Mouse (Mus musculus): ENCODE measurements around the gene Rtp2.
A peak's percentile ranks its signal among the peaks of the same experiment; 100 is the strongest.
"Not testable (repeated sequence)": the region's sequence is repeated elsewhere in the genome, so short reads cannot be mapped to it uniquely, and the experiment has no call there.

Rtp2 gene

GRCm38 (mm10) chr16:23947654-23948053, 15.5 kb upstream of the Rtp2 start:
- DNase-seq, result no peak

GRCm38 (mm10) chr16:23944801-23945200, 12.6 kb upstream of the Rtp2 start:
- DNase-seq, result no peak

- no peak for DNase-seq
Observed at GRCm38 (mm10) chr16:23934397-23934796, 2.2 kb upstream of the Rtp2 start.

GRCm38 (mm10) chr16:23931275-23931674, 919 bp downstream of the Rtp2 start:
- no peak for DNase-seq

GRCm38 (mm10) chr16:23930426-23931073, 1.6 kb downstream of the Rtp2 start:
- no peak for DNase-seq

GRCm38 (mm10) chr16:23927301-23928114, 4.7 kb downstream of the Rtp2 start:
- DNase-seq, result no peak

- no peak for DNase-seq
Observed at GRCm38 (mm10) chr16:23922906-23923305, 9.3 kb downstream of the Rtp2 start.

- no peak for DNase-seq
Observed at GRCm38 (mm10) chr16:23921697-23922096, 10.5 kb downstream of the Rtp2 start.

- DNase-seq, result no peak
Observed at GRCm38 (mm10) chr16:23919418-23919817, 12.8 kb downstream of the Rtp2 start.

- DNase-seq, result no peak
Observed at GRCm38 (mm10) chr16:23913401-23913800, 18.8 kb downstream of the Rtp2 start.

- DNase-seq, result no peak
Observed at GRCm38 (mm10) chr16:23912741-23913140, 19.5 kb downstream of the Rtp2 start.

GRCm38 (mm10) chr16:23909015-23909354, 23.2 kb downstream of the Rtp2 start:
- DNase-seq, result not testable (repeated sequence)

- not testable (repeated sequence) for DNase-seq
Observed at GRCm38 (mm10) chr16:23908076-23909014, 23.8 kb downstream of the Rtp2 start.

- DNase-seq, result not testable (repeated sequence)
Observed at GRCm38 (mm10) chr16:23906586-23906985, 25.6 kb downstream of the Rtp2 start.

GRCm38 (mm10) chr16:23901411-23901810, 30.8 kb downstream of the Rtp2 start:
- DNase-seq, result no peak

GRCm38 (mm10) chr16:23900061-23900460, 32.1 kb downstream of the Rtp2 start:
- no peak for DNase-seq

GRCm38 (mm10) chr16:23898840-23899239, 33.4 kb downstream of the Rtp2 start:
- peak; percentile 90 for DNase-seq

GRCm38 (mm10) chr16:23897984-23898586, 34.1 kb downstream of the Rtp2 start:
- peak; percentile 78 for DNase-seq

GRCm38 (mm10) chr16:23897486-23897885, 34.7 kb downstream of the Rtp2 start:
- DNase-seq, result no peak

- no peak for DNase-seq
Observed at GRCm38 (mm10) chr16:23895135-23895534, 37.1 kb downstream of the Rtp2 start.

GRCm38 (mm10) chr16:23890636-23891035, 41.6 kb downstream of the Rtp2 start, which contains the start of gene Sst:
Sst (minus strand) TSS chr16:23890958.
- no peak for DNase-seq

- DNase-seq, result no peak
Observed at GRCm38 (mm10) chr16:23890151-23890550, 42.0 kb downstream of the Rtp2 start.
